Mouse (Mus musculus): ENCODE results near the gene Slc12a3.
"Not testable (repeated sequence)": the region's sequence is repeated elsewhere in the genome, so short reads cannot be mapped to it uniquely, and the experiment has no call there.

The Slc12a3 gene

GRCm38 (mm10) chr8:94376580-94376979, 47.6 kb downstream of the Slc12a3 start:
- no peak for DNase-seq

- no peak for DNase-seq
Measured at GRCm38 (mm10) chr8:94377031-94377430, 48.0 kb downstream of the Slc12a3 start.

GRCm38 (mm10) chr8:94377714-94378205, 48.8 kb downstream of the Slc12a3 start:
- no peak for DNase-seq

GRCm38 (mm10) chr8:94378763-94379415, 49.9 kb downstream of the Slc12a3 start:
- DNase-seq = no peak

- DNase-seq = no peak
Measured at GRCm38 (mm10) chr8:94379686-94380085, 50.7 kb downstream of the Slc12a3 start.

GRCm38 (mm10) chr8:94384166-94384565, 55.2 kb downstream of the Slc12a3 start:
- no peak for DNase-seq

GRCm38 (mm10) chr8:94385506-94386213, 56.7 kb downstream of the Slc12a3 start:
- DNase-seq = no peak

GRCm38 (mm10) chr8:94386214-94387026, 57.4 kb downstream of the Slc12a3 start, which contains the start of gene Herpud1:
Herpud1 (plus strand) TSS chr8:94386438.
- peak; percentile 98 for DNase-seq

- peak; percentile 65 for DNase-seq
Measured at GRCm38 (mm10) chr8:94387027-94387684, 58.2 kb downstream of the Slc12a3 start.

- DNase-seq = peak; percentile 10
Measured at GRCm38 (mm10) chr8:94387785-94388184, 58.8 kb downstream of the Slc12a3 start.

GRCm38 (mm10) chr8:94389531-94389930, 60.5 kb downstream of the Slc12a3 start:
- no peak for DNase-seq

- DNase-seq = no peak
Measured at GRCm38 (mm10) chr8:94390429-94390828, 61.4 kb downstream of the Slc12a3 start.

- no peak for DNase-seq
Measured at GRCm38 (mm10) chr8:94390910-94391309, 61.9 kb downstream of the Slc12a3 start.

GRCm38 (mm10) chr8:94392147-94392546, 63.1 kb downstream of the Slc12a3 start:
- DNase-seq = peak; percentile 17

- no peak for DNase-seq
Measured at GRCm38 (mm10) chr8:94392648-94393047, 63.6 kb downstream of the Slc12a3 start.

GRCm38 (mm10) chr8:94395851-94396540, 67.0 kb downstream of the Slc12a3 start:
- no peak for DNase-seq

- peak; percentile 19 for DNase-seq
Measured at GRCm38 (mm10) chr8:94396964-94397657, 68.1 kb downstream of the Slc12a3 start.

GRCm38 (mm10) chr8:94398587-94398986, 69.6 kb downstream of the Slc12a3 start:
- no peak for DNase-seq

GRCm38 (mm10) chr8:94399361-94399953, 70.5 kb downstream of the Slc12a3 start:
- DNase-seq = no peak

GRCm38 (mm10) chr8:94399957-94400356, 71.0 kb downstream of the Slc12a3 start:
- not testable (repeated sequence) for DNase-seq

Measured in cerebellum, adult 8-10 months (tissue).